Mouse (Mus musculus) ES-E14 (cell line): ENCODE results near the gene Ankrd65. TPM values are rescaled to one million over a fixed set of nuclear protein-coding genes. Genes with fewer than 3 reads are reported as not detected.

Experiments
- DNase-seq: peaks from one replicate; pipeline ENCODE4 v3.0.0-alpha.2; 2013; ENCODE audit warnings: low read depth, low spot score
- H3K27ac ChIP-seq: 2 replicates; pipeline ENCODE4 v1.5.1; 2012; ENCODE audit warnings: low read depth, mild to moderate bottlenecking, low read length, moderate library complexity, mixed read lengths; ENCODE audit not compliant: poor library complexity, insufficient read depth, severe bottlenecking
- H3K36me3 ChIP-seq: 2 replicates; pipeline ENCODE4 v1.6.1; 2012; ENCODE audit warnings: mild to moderate bottlenecking, low read length, moderate library complexity, mixed read lengths; ENCODE audit not compliant: control insufficient read depth, poor library complexity, insufficient read depth, severe bottlenecking
- H3K4me1 ChIP-seq, 2 experiments: fragments of 150-350 bp in 1 of 2; sonication (generic) in 1 of 2; 2 replicates each; pipeline ENCODE4 v1.6.1; 2012; ENCODE audit warnings: low read length in 2 of 2, mild to moderate bottlenecking in 1 of 2, mixed read lengths in 1 of 2; ENCODE audit not compliant: control insufficient read depth in 2 of 2, insufficient read depth in 2 of 2, poor library complexity in 1 of 2
- H3K4me3 ChIP-seq, 2 experiments: fragments of 150-350 bp in 1 of 2; sonication (generic) in 1 of 2; 2 replicates each; pipeline ENCODE4 v1.5.1; 2012; ENCODE audit warnings: low read length in 2 of 2, low read depth in 1 of 2, mild to moderate bottlenecking in 1 of 2, mixed read lengths in 1 of 2; ENCODE audit not compliant: insufficient read depth in 1 of 2, poor library complexity in 1 of 2, severe bottlenecking in 1 of 2
- H3K9ac ChIP-seq: 2 replicates; pipeline ENCODE4 v1.6.1; 2012; ENCODE audit warnings: low read depth, mild to moderate bottlenecking, low read length, mixed read lengths; ENCODE audit not compliant: poor library complexity, insufficient read depth, severe bottlenecking
- H3K9me3 ChIP-seq: fragments of 150-350 bp; sonication (generic); 2 replicates; pipeline ENCODE4 v1.6.1; 2012; ENCODE audit warnings: low read depth, mild to moderate bottlenecking, low read length; ENCODE audit not compliant: control insufficient read depth, insufficient read depth
- CHD2 ChIP-seq: IDR thresholded peaks from 2 replicates; pipeline ENCODE4 v1.6.1; 2014; ENCODE audit warnings: mild to moderate bottlenecking, low read depth, low read length, inconsistent platforms
- HCFC1 ChIP-seq: IDR thresholded peaks from 2 replicates; pipeline ENCODE4 v1.6.1; 2012; ENCODE audit warnings: low read length, inconsistent platforms, borderline replicate concordance; ENCODE audit not compliant: insufficient read depth
- ZC3H11A ChIP-seq: IDR thresholded peaks from 2 replicates; pipeline ENCODE4 v1.6.1; 2012; ENCODE audit warnings: low read depth, mild to moderate bottlenecking, inconsistent platforms, low read length, borderline replicate concordance
- ZNF384 ChIP-seq: IDR thresholded peaks from 2 replicates; pipeline ENCODE4 v1.6.1; 2012; ENCODE audit warnings: low read depth, low read length, inconsistent platforms
- in situ Hi-C, 2 experiments: fragments of 600-800 bp; cut with MboI; formaldehyde crosslinking; loops; one replicate each; pipeline ENCODE4 v1.15.1; 2025; ENCODE audit warnings: low sequenced_read_pairs in 2 of 2, inconsistent platforms in 1 of 2; ENCODE audit not compliant: unreplicated experiment in 2 of 2
- total RNA-seq: library from RNA; depleted of rRNA; stranded (reverse); fragments of 300-350 nt; gene quantifications from 2 replicates; pipeline ENCODE4 v1.2.3, GENCODE M21; 2012; rRNA removed

The Ankrd65 gene
- total RNA-seq, 1 experiment = 0.49 TPM

- DNase-seq = no peak
- Histone ChIP-seq H3K4me3 (peak overlapping the region; percentile 74 to 96; a peak in 3 of 4 replicates), H3K36me3 (no peaks in the 10 kb centered on the region), H3K27ac (no peak overlapping the region), H3K9me3 (no peaks in the 10 kb centered on the region), H3K9ac (no peak overlapping the region), H3K4me1 (peaks cover 5 to 9% of the 10 kb centered on the region in 2 experiments; a peak in 3 of 4 replicates)
- TF ChIP-seq HCFC1 = no peak
- TF ChIP-seq CHD2 = no peak
- TF ChIP-seq ZNF384 = no peak
- no peak for TF ChIP-seq ZC3H11A
- in situ Hi-C loops = no loop called here
These were observed 58.3 kb downstream of the Ankrd65 start for GRCm38 (mm10) chr4:155848434-155849095.

Other genes starting within 250 kb of the Ankrd65 start
- gene Nadk, start 228.1 kb upstream of the Ankrd65 start, total RNA-seq = 73.5 and 88.5 TPM in 2 replicates
- gene Slc35e2, start 189.0 kb upstream of the Ankrd65 start, total RNA-seq = 25.5 and 33.5 TPM in 2 replicates
- gene Cdk11b, start 165.6 kb upstream of the Ankrd65 start, total RNA-seq = 45.7 and 50.1 TPM in 2 replicates
- gene Gm10563, start 145.0 kb upstream of the Ankrd65 start, total RNA-seq = not detected in 2 replicates
- 12.1 and 19.0 TPM in 2 replicates for gene Mmp23, start 137.1 kb upstream of the Ankrd65 start, total RNA-seq
- 55.3 and 100 TPM in 2 replicates for gene Mib2, start 121.2 kb upstream of the Ankrd65 start, total RNA-seq
- 10.0 and 22.1 TPM in 2 replicates for gene Fndc10, start 96.1 kb upstream of the Ankrd65 start, total RNA-seq
- 125 and 129 TPM in 2 replicates for gene Ssu72, start 85.6 kb upstream of the Ankrd65 start, total RNA-seq
- 0.22 and 0.58 TPM in 2 replicates for gene Tmem240, start 55.6 kb upstream of the Ankrd65 start, total RNA-seq
- 169 and 267 TPM in 2 replicates for gene Atad3a, start 29.3 kb upstream of the Ankrd65 start, total RNA-seq
- gene Vwa1, start 15.7 kb upstream of the Ankrd65 start, total RNA-seq = 4.6 and 10.6 TPM in 2 replicates
- gene Tmem88b, start 4.6 kb upstream of the Ankrd65 start, total RNA-seq = 0.09 and 0.11 TPM in 2 replicates
- 114 and 157 TPM in 2 replicates for gene Mrpl20, start 12.4 kb downstream of the Ankrd65 start, total RNA-seq
- gene Ccnl2, start 22.1 kb downstream of the Ankrd65 start, total RNA-seq = 103 and 171 TPM in 2 replicates
- 156 and 162 TPM in 2 replicates for gene Aurkaip1, start 40.8 kb downstream of the Ankrd65 start, total RNA-seq
- 14.2 and 14.4 TPM in 2 replicates for gene Mxra8, start 49.2 kb downstream of the Ankrd65 start, total RNA-seq
- gene Dvl1, start 57.0 kb downstream of the Ankrd65 start, total RNA-seq = 49.8 and 88.0 TPM in 2 replicates
- gene Tas1r3, start 72.9 kb downstream of the Ankrd65 start, total RNA-seq = 0.40 and 0.58 TPM in 2 replicates
- gene Cptp, start 79.0 kb downstream of the Ankrd65 start, total RNA-seq = 9.7 and 10.1 TPM in 2 replicates
- gene Ints11, start 79.1 kb downstream of the Ankrd65 start, total RNA-seq = 106 and 119 TPM in 2 replicates
- gene Pusl1, start 101.3 kb downstream of the Ankrd65 start, total RNA-seq = 62.2 and 104 TPM in 2 replicates
- gene Acap3, start 101.4 kb downstream of the Ankrd65 start, total RNA-seq = 17.1 and 32.0 TPM in 2 replicates
- 57.9 and 74.1 TPM in 2 replicates for gene Ube2j2, start 153.4 kb downstream of the Ankrd65 start, total RNA-seq
- 6.4 and 10.3 TPM in 2 replicates for gene C1qtnf12, start 171.9 kb downstream of the Ankrd65 start, total RNA-seq
- gene B3galt6, start 202.2 kb downstream of the Ankrd65 start, total RNA-seq = 11.9 and 20.6 TPM in 2 replicates
- gene Sdf4, start 202.4 kb downstream of the Ankrd65 start, total RNA-seq = 176 and 257 TPM in 2 replicates
- 2.4 and 2.6 TPM in 2 replicates for gene Tnfrsf4, start 223.4 kb downstream of the Ankrd65 start, total RNA-seq
- gene Tnfrsf18, start 235.7 kb downstream of the Ankrd65 start, total RNA-seq = 0.62 and 1.1 TPM in 2 replicates